Mouse (Mus musculus) E14TG2a.4 (cell line): ENCODE data around the gene Ppfibp1.

Source experiments
- CTCF ChIP-seq: conservative IDR thresholded peaks from 2 replicates; pipeline ENCODE4 v1.5.1; 2014; ENCODE audit warnings: low read length
- NANOG ChIP-seq: IDR thresholded peaks from 2 replicates; pipeline ENCODE4 v1.6.1; 2014; ENCODE audit warnings: borderline replicate concordance, low read length, mixed read lengths

- no peak for TF ChIP-seq CTCF
- TF ChIP-seq NANOG: no peak
Measured at GRCm38 (mm10) chr6:146879856-146880255, 8.4 kb upstream of the Ppfibp1 start.
